Mouse (Mus musculus) embryo, embryonic 11 days (tissue): ENCODE measurements around the gene Slc43a2.

Source experiments
- DNase-seq: peaks from one replicate; pipeline ENCODE4 v3.0.0-alpha.2; 2015

Slc43a2 gene

GRCm38 (mm10) chr11:75530845-75531373 lies 585 bp upstream of the Slc43a2 start:
- DNase-seq: peak; percentile 49

- peak; percentile 16 for DNase-seq
These were observed 1.1 kb downstream of the Slc43a2 start for GRCm38 (mm10) chr11:75532340-75533277.

GRCm38 (mm10) chr11:75533314-75534015 lies 2.0 kb downstream of the Slc43a2 start:
- no peak for DNase-seq

GRCm38 (mm10) chr11:75534286-75535033 lies 3.0 kb downstream of the Slc43a2 start:
- no peak for DNase-seq

- DNase-seq: no peak
These were observed 3.8 kb downstream of the Slc43a2 start for GRCm38 (mm10) chr11:75535106-75535795.

- DNase-seq: no peak
These were observed 4.9 kb downstream of the Slc43a2 start for GRCm38 (mm10) chr11:75536255-75537024.

- no peak for DNase-seq
These were observed 5.5 kb downstream of the Slc43a2 start for GRCm38 (mm10) chr11:75537025-75537414.

GRCm38 (mm10) chr11:75537491-75538183 lies 6.1 kb downstream of the Slc43a2 start:
- DNase-seq: peak; percentile 41

- no peak for DNase-seq
These were observed 6.9 kb downstream of the Slc43a2 start for GRCm38 (mm10) chr11:75538184-75538969.

GRCm38 (mm10) chr11:75538970-75539299 lies 7.4 kb downstream of the Slc43a2 start:
- DNase-seq: no peak

- DNase-seq: no peak
These were observed 8.7 kb downstream of the Slc43a2 start for GRCm38 (mm10) chr11:75540209-75540608.

- DNase-seq: no peak
These were observed 9.5 kb downstream of the Slc43a2 start for GRCm38 (mm10) chr11:75540710-75541581.

GRCm38 (mm10) chr11:75544713-75545112 lies 13.2 kb downstream of the Slc43a2 start:
- no peak for DNase-seq

GRCm38 (mm10) chr11:75546057-75546456 lies 14.6 kb downstream of the Slc43a2 start:
- no peak for DNase-seq

- DNase-seq: peak; percentile 16
These were observed 18.2 kb downstream of the Slc43a2 start for GRCm38 (mm10) chr11:75549658-75550111.

- DNase-seq: peak; percentile 16
These were observed 18.9 kb downstream of the Slc43a2 start for GRCm38 (mm10) chr11:75550200-75550946.

- no peak for DNase-seq
These were observed 19.8 kb downstream of the Slc43a2 start for GRCm38 (mm10) chr11:75551321-75551720.

GRCm38 (mm10) chr11:75551961-75552441 lies 20.5 kb downstream of the Slc43a2 start:
- DNase-seq: peak; percentile 25
